In genomic region chrX:142883593-142883992, GRCm38 (mm10) we compare ENCODE assay signal across 16 mouse cellular contexts.
"Had no signal": no experiment of that assay in that cellular context is flagged by ENCODE, and none has a peak within 500 bp of the region (broad histone marks: within the 10 kb centered on the region; RNA-seq: fewer than 3 reads in every experiment).

No protein-coding gene starts in this region.

- H3K27me3 ChIP-seq: liver, embryonic 13.5 days had no signal

- H3K4me3 ChIP-seq: kidney, embryonic 15.5 days; limb, embryonic 12.5 days; liver, embryonic 13.5 days; lung, embryonic 15.5 days; megakaryocyte, embryonic 14.5 days; midbrain, embryonic 15.5 days; neural tube, embryonic 13.5 days had no signal

- H3K36me3 ChIP-seq: kidney, embryonic 15.5 days; limb, embryonic 12.5 days; liver, embryonic 13.5 days; lung, embryonic 15.5 days; midbrain, embryonic 15.5 days; neural tube, embryonic 13.5 days had no signal

- DNase-seq: kidney, postnatal 14 days; layer of hippocampus, adult 9-11 months; layer of hippocampus, postnatal 36 days; liver; liver, embryonic 13.5 days; liver, postnatal 0 days; lung, postnatal 14 days; right cerebral cortex, postnatal 14 days; thymus, postnatal 14 days had no signal

- H3K4me2 ChIP-seq: kidney, embryonic 15.5 days; limb, embryonic 12.5 days; liver, embryonic 13.5 days; lung, embryonic 15.5 days; midbrain, embryonic 11.5 days; midbrain, embryonic 15.5 days; neural tube, embryonic 13.5 days had no signal

- ATAC-seq: liver, postnatal 0 days; midbrain, embryonic 15.5 days had no signal
